Mouse (Mus musculus) adrenal gland, postnatal 25 days (tissue): ENCODE data around the gene Nsl1. TPM values are rescaled to one million over a fixed set of nuclear protein-coding genes. Genes with fewer than 3 reads are reported as not detected.

Source experiments
- DNase-seq: peaks from one replicate; pipeline ENCODE4 v3.0.0; 2021; ENCODE audit warnings: mixed read lengths
- total RNA-seq: library from RNA; stranded (reverse); gene quantifications from 2 replicates; pipeline ENCODE4 v1.2.3, GENCODE M21; 2021

Nsl1 gene
- total RNA-seq, 1 experiment from 2014 or later: 1.9 TPM

DNA sequence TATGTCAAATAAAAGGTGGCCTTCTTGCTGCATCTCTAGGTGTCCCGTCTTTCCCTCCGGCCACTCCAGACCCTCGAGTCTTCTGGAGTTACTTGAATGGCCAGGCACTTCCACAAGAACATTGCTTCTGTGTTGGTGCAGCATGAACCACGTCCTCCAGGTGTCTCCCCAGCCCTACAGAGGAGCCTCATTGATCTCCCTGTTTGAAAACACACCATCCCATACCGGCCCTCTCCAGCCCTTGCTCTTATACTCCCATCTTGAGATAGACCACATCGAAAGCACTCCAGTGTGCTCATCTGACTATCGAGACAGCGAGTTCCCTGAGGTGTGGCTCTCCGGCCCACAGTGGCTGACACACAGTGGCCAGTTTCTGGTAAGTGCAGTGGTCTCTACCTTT, 32.2 kb downstream of the Nsl1 start:
- DNase-seq: no peak

DNA sequence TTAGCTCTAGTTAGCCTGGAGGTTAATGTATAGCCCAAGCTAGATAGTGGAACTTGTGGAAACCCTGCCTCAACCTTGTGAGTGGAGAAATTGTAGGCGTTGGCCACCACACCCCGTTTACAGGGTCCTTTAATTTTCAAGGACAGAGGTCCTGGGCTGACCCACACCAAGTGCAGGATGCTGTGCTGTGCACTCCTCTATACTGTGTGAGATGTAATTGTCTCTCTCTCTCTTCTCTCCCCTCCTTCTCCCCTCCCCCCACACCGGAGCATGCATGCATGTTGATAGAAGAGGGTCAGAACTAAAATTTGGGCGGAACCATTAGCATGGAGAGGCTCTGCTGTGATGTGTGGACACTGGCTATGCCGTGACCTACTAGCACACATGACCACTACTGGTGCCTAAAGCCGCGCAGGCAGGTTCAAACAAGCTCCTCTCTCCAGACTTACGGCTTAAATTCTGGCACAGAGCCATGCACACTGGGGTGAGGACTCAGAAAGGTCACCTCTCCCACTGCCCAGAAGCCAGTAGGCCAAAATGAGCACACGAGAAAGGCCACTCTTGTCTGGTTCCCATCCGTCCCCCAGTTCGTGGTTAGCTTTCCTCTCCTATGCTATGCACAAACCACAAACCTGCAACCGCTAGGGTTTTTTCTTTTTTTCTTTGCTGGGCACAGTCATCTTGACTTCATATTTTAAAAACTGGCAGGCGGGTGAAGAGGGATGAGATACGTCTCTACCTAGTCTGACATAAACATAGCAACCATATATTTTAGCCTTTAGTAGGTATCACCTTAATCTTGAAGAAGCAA, 34.3 kb downstream of the Nsl1 start:
- DNase-seq: no peak

DNA sequence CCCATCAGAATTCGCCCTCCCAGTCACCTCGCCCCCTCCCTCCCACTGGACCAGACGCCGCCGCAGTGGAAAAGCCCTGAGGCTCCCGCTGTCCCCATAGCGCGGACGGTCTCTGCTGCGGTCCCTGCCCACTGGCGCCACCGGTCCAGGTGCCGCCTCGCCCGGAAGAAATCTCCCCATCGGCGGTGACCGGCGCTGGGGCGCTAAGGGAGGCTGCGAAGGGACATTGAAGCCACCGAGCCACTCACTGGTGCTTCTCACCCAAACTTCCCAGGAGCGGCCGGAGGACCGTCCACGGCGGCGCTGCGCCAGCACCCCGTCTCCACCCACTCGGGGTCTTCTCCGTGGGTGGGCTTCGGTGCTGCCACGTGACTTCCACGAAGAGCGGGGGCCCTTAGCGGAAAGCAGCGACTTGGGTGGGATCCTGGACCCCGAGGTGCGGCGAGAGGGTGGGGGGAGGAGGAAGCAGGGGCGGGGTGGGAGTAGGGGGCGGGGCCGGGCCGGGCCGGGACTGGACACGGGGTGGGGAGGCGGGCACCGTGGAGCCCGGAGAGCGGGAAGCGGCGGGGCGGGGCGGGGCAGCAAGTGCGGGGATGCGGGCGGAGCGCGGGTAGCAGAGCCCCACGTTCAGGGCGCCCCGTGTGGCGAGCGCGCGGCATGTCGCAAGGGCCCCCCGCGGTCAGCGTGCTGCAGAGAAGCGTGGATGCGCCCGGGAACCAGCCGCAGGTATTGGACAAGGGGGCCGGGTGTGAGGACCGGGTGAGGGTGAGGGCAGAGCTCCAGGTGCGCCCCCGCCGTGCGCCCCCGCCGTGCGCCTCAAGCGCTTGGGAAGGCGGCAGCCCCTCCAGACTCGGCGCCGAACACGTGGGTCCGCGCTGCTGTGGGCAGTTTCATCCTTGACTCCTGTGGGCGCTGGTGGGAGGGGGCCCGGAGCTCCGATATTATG, 35.3 kb downstream of the Nsl1 start, which contains the start of gene Batf3:
TSS of gene Batf3 (plus strand) at position 46 of the 946 bp plus-strand sequence.
- DNase-seq: peak; percentile 61

DNA sequence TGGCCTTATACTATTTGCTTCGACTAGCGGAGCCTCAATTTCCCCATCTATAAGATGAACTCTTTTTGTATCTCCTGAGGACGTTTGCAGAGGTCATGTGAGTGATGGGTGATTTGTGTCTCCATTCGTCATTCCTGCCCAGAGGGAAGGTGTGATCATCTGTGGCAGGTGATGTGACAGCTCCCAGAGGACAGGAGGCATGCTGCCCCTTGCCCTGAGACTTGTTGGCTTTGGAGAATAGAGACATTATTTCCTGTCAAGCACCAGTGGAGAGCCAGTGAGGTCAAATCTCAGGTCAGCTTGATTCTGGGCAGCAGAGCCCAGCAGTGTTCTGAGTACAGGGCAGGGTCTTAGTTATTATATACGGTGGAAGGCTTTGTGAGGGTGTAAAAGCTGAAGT, 36.3 kb downstream of the Nsl1 start:
- DNase-seq: no peak

DNA sequence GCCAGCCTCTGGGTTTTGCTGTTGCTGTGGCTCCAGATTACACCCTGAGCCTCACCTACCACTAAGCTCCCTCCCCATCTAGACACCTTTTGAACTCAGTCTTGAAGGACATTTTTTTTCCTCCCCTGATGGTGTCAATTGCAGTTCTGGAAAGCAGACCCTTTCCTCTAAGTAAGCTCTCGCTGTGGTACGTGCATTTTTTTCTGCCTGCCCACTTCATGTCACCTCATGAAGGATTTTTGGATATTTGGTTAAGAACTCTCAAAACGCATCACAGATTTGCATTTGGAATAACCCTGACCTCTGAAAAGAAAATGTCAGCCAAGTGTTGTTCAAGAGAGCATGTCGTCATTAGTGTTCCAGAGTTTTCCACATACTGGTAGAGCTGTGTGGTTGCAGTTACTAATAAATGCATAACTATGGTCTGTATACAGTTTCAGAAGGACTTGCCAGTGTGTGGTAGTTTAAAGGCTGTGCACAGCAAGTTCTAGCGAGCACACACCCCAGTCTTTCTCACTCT, 37.0 kb downstream of the Nsl1 start:
- DNase-seq: no peak

DNA sequence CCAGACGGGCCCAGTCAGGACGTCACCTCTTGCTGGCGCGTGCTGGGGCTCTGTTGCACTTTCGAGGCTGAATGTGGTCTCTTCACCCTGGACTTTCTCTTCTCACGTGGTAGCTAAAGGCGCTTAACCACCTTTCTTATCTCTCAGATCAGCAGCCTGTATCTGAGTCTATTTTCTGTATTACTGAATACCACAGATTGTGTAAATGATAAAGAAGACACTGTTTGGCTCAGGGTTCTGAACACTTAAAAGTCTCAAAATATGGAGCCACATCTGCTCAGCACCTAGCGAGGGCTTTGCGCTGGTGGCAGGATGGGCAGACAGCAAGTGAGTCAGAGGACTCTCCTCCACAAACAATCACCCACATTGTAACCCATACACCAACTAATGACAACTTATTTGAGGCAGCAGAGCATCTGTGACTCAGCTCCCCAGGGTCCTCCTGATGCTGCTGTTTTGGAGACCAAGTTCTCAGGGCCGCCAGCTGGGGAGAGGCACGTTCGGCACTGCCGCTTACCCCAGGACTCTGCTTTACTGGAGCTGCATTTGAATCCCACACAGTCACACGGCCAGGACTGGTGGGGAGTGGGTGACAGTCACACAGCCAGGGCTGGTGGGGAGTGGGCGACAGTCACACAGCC, 40.0 kb downstream of the Nsl1 start:
- no peak for DNase-seq

DNA sequence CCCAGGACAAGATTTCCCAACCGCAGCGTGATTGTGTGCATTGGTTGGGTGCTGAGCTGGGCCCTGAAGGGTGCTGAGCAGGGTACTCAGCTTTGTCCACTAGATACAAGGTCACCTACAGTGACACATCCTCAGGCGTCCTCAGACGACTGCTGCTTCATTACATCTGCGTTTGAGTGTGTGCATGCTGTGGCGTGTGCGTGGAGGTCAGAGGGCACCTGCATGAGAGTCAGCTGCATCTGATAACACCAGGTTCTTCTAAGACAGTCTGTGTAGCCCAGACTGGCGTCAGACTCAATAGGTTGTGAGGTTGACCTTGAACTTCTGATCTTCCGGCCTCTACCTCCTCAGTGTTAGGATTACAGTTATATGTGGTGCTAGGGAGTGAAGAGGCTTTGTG, 42.4 kb downstream of the Nsl1 start:
- DNase-seq: no peak

DNA sequence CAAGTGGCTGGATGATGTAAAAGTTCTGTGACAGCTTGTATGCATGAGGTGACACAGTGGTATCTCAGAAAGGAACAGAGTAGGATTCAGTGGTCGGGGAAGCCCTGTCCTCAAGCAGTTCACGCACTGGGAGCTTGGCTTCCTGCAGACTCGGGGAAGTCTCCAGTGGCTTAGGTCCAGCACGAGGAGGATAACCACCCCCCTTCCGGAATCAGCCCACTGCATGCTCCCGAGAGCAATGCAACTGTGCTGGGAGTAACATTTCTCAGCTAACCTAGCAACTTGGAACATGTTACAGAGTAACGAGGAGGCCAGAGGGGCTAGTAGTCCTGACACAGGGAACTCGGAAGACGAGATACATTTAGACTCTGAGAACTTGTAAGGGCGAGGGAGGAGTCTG, 44.5 kb downstream of the Nsl1 start:
- no peak for DNase-seq

DNA sequence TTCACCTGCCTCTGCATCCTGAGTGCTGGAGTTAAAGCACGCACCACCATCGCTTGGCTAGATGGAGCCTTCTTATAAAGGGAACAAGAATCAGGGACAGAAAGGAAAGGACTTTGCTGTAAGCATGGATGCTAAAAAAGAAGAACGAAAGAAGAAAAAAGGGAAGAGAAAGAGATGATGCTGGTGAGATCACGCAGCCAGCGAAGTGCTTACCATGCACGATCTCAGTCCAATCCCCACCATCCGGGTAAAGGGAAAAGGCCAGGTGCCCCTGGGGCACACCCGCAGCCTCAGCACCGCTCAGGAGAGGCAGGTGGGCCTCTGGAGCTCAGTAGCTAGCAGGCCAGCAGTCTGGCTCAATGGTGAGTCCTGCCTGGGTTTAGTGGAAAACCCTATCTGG, 47.1 kb downstream of the Nsl1 start:
- DNase-seq: no peak

DNA sequence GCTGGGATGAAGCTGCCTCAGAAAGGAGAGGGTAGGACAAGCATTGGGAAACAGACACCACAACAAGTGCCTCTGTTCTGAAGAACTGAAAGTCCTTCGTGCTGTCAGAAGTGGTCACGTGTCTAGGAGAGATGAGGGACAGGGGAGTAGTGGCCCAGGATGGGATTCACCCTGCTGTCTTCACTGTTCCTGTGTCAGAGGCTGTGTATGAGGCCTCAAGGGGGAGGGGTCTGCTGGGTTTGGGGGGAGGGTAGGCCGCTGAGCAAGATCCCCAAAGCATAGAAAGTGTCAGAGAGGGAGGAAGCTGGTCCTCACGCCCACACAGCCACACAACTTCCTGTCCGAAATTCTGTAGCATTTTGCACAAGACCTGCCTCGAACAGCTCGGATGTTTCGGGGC, 48.3 kb downstream of the Nsl1 start:
- DNase-seq: no peak

DNA sequence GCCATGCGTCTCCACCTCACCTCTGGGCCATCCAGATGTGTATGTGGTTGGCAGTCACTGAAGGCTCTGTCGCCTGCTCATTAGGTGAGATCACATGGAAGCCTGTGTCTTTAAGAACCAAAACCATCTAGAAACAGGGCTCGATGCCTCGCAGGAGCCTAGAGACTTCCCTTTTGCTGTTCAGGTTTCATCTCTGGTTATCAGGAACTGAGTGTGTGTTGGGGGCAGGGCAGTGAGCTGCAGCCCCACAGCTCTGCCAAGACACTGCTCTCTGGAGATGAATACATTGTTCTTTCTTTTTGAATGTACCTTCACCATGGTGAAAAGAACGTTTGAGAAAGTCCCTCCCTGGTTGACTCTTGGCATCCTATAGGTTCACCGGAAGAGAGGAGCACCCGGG, 52.1 kb downstream of the Nsl1 start:
- no peak for DNase-seq

DNA sequence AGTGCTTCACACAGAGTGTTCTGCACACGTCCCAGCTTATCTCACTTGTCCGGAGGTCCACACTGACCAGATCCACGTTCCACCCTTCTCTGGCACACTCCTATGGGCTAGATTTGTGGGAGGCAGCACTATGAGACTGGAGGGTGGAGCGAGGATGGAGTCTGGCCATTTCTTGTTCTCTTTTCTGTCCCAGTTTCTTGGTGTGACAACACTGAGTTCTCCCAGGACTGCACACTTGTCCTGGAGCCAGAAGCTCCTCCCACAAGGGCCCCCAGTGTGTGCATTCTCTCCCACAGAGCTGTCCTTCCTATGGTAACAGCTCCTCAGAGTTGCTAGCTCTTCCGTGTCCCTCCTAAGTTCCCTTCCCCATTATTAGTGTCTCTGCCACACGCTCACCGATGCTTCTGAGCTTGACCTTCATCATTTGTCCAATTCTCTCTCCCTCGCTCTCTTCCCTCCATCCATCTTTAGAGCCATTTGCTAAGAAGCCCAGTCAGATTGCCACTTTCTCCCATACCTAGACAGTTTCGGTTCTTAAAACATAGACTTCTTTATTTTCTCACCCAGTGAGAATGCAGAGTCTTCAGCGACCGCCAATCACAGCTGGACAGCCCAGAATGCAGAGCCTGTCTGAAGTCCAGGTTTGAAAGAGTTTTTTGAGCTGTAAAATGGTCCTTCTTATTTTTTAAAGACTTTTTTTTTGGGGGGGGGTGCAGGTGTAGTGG, 52.9 kb downstream of the Nsl1 start:
- DNase-seq: no peak

DNA sequence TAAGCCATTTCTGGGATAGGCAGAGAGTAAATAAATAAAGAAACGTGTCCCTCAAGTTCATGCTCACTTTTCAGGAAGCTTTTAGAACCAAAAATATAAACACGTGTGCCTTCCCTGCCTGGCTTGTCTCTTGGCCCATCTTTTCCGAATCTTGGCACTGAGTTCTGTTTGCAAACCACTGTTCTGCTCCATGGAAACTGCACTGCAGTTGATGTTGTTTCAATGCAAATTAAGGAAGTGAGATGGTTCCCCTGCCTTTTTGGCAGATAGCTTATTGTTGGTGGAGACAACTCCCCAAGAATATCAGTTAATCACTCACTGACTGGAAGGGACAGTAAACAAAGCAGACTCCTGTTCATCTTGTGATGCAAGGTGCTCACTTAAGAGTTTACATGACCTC, 59.9 kb downstream of the Nsl1 start:
- no peak for DNase-seq

DNA sequence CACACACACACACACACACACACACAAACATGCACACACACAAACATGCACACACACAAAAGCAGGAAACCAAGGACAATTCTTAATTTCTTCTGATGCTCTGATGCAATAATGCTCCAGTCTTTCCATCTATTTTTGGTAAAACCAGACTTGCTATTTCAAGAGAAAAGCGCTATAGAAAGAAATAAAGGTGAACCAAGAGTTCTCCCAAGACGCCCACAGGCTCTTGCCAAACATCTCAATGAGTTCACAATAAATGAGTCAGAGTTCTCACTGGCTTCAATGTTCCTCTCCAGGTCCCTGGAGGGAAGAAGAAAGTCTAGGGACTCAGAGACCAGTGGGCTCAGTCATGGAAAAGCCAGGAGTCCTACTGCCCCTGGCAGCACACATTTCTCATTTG, 60.9 kb downstream of the Nsl1 start:
- DNase-seq: no peak

DNA sequence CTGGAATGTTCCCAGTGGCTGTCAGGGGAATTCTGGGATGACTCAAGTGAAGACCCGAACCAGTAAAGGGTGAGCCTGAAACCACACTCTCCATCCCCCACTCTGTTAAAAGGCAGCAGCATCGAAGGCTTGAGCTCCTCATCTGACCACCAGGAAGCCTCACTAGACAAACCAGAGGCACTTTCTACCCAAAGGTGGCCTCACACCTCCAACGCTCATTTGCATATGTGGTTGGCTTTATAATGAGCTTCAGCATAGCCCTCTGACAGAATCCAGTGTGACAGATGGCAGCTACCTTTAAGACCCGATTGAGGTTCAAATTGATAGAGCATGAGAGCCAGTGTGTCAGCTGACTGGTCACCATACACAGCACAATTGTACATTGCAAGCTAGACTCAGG, 61.5 kb downstream of the Nsl1 start:
- no peak for DNase-seq

DNA sequence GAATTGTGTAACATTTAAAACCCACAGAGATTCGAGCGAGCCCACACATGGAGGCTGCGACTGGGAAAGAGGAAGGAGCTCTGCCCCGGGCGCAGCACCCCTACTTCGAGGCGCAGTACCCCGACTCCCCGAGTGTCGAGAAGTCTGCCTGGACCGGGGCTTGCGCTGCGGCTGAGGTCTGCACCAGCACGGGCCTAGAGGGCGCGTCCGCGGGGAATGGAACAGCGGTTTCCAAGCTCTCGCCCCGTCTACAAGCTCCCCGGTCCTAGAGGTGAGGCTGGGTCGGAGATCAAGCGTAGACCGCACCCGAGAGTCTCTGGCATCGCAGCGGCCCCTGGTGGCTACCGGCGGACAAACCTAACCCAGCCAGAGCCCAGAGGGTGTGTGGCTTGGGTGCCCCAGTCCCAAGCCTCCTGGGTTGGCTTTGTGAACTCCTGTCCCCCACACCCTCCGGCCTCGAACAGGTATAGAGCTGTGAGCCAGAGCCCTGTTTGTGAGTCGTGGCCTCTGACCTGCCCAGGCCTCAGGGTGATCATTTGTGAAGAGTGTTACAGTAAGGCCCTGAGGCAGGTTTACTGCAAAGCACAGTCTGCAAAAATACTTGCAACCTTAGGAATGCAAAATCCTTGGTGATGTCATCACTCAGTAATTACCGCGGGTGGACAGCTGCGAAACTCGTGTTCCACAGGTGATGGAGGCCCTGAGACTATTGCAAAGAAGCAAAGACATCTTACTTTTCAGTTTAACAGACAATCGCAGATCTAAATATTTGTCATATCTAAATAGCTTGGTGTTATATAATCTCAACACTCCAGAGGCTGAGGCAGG, 63.2 kb downstream of the Nsl1 start:
- peak; percentile 76 for DNase-seq

DNA sequence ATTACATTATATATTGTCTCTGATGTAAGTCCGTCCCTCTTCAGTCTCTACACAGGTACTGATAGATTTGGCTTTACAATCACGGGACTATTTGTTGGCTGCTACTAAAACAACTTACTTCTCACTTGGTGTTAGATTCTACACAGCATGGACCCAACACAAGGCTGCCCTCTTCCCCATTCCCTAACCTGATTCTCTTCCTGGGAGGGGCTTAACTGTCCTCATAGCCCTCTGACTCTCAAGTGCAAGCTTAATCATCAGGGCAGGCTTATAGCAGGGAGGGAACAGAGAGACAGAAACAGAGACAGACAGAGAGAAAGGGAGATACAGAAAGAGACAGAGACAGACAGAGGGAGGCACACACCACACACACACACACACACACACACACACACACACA, 68.9 kb downstream of the Nsl1 start:
- no peak for DNase-seq

DNA sequence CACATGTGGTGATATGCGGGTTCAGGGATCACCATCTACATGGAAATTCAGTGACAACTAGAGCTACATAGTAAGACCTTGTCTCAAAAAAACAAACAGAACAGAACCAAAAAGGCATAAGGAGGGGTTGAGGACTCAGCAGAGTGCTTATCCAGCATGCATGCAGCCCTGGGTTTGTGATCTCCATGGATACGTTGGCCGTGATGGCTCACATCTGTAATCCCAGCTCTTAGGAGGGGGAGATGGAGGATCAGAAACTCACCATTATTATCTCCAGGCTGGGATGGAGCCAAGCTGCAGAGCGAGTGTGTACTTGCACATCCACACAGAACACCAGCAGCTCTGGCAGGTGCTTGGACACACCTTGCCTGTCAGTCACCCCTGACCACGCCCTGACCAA, 69.4 kb downstream of the Nsl1 start:
- no peak for DNase-seq

DNA sequence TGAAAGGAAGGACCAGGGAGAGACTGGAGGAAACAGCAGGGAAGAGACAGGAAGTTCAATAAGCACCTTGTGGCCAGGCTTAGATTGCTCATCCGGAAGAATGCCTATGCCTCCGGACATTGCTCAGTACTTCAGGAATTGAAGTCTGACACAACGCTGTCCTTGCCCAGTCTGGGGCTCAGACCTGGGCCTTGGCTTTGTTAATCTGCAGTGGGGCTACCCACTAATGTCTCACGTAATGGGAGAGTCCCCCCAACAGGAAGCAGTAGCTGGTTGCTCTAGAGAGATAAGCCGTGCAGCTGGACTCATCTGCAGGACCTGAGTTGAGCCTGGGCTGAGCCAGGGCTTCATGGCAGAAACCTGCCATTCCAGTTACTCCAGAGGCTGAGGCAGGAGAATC, 70.1 kb downstream of the Nsl1 start:
- no peak for DNase-seq

DNA sequence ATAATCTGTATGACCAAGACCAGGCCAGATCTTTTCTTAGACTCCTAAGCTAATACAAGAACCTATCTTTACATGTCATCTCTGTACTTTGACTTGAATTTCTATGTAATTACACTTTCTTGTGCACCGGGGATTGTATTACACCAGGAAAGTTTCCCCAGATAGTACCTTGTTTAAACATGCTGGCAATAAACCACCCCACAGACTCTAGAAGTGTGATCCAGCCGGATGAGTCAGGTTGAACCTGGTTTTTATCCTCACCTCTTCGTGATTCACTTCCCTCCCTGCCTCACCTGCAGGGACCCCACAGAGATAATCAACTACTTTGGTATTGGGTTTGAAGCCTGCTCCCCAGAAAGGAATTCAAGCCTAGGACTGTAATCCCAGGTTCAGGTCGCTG, 72.6 kb downstream of the Nsl1 start:
- no peak for DNase-seq
